Mouse (Mus musculus): ENCODE results near the gene Atg4d. TPM values are rescaled to one million over a fixed set of nuclear protein-coding genes. Genes with fewer than 3 reads are reported as not detected.

Gene Atg4d
- total and polyA plus RNA-seq, 3 experiments = 9.1 to 14.9 (median 14.5) TPM

GRCm38 (mm10) chr9:21223906-21224305, 41.2 kb upstream of the Atg4d start:
- Histone ChIP-seq H3K4me3 (ENCODE audit: low read depth, low read length) (no peak overlapping the region), H3K36me3 (replicated peaks) (peaks cover 16% of the 10 kb centered on the region), H3K27me3 (ENCODE audit: insufficient read depth, low read length) (peaks cover 3% of the 10 kb centered on the region; the same call in 1 of the 2 replicates), H3K4me1 (ENCODE audit: insufficient read depth, low read depth, low read length) (peaks cover 46% of the 10 kb centered on the region), H3K9me3 (replicated peaks) (peaks cover 4% of the 10 kb centered on the region; the same call in 1 of the 2 replicates)
- ATAC-seq (ENCODE audit: extremely low read depth, insufficient number of reproducible peaks, low FRiP score, poor library complexity, severe bottlenecking) (no peak), DNase-seq (ENCODE audit: low spot score) (no peak)
- TF ChIP-seq GATA2 (IDR thresholded peaks at IDR 0.05; ENCODE audit: borderline replicate concordance, low read depth, low read length) = no peak
- TF ChIP-seq CTCF (IDR thresholded peaks at IDR 0.05; ENCODE audit: low read depth, low read length) = no peak

GRCm38 (mm10) chr9:21224576-21225414, 40.3 kb upstream of the Atg4d start:
- DNase-seq (ENCODE audit: low spot score) = no peak

GRCm38 (mm10) chr9:21225415-21225758, 39.7 kb upstream of the Atg4d start:
- peaks cover 3% of the 10 kb centered on the region; the same call in 1 of the 2 replicates for H3K27me3 ChIP-seq (ENCODE audit: insufficient read depth, low read length)
- H3K9me3 ChIP-seq (replicated peaks) = peaks cover 4% of the 10 kb centered on the region; the same call in 1 of the 2 replicates
- peak overlapping the region; percentile 65 for H3K4me3 ChIP-seq (ENCODE audit: low read depth, low read length)
- TF ChIP-seq TAL1 (conservative IDR thresholded peaks at IDR 0.05; ENCODE audit: low read depth, low read length) (no peak), CTCF (IDR thresholded peaks at IDR 0.05; ENCODE audit: low read depth, low read length) (no peak), GATA2 (IDR thresholded peaks at IDR 0.05; ENCODE audit: borderline replicate concordance, low read depth, low read length) (no peak), GATA1 (IDR thresholded peaks at IDR 0.05; ENCODE audit: borderline replicate concordance, low read length) (no peak), POLR2AphosphoS5 (IDR thresholded peaks at IDR 0.05; ENCODE audit: insufficient replicate concordance, low read depth, low read length) (no peak)
- DNase-seq (ENCODE audit: low spot score) (no peak), ATAC-seq (ENCODE audit: extremely low read depth, insufficient number of reproducible peaks, low FRiP score, poor library complexity, severe bottlenecking) (no peak)
- H3K4me1 ChIP-seq (ENCODE audit: insufficient read depth, low read depth, low read length) = peaks cover 46% of the 10 kb centered on the region
- H3K36me3 ChIP-seq (replicated peaks) = peaks cover 31% of the 10 kb centered on the region

More at GRCm38 (mm10) chr9:21224576-21225414, 40.3 kb upstream of the Atg4d start:
- Histone ChIP-seq H3K4me3 (ENCODE audit: low read depth, low read length) (peak overlapping the region; percentile 65), H3K36me3 (replicated peaks) (peaks cover 25% of the 10 kb centered on the region), H3K9me3 (replicated peaks) (peaks cover 4% of the 10 kb centered on the region; the same call in 1 of the 2 replicates), H3K4me1 (ENCODE audit: insufficient read depth, low read depth, low read length) (peaks cover 46% of the 10 kb centered on the region), H3K27me3 (ENCODE audit: insufficient read depth, low read length) (peaks cover 3% of the 10 kb centered on the region; the same call in 1 of the 2 replicates)
- TF ChIP-seq CTCF (IDR thresholded peaks at IDR 0.05; ENCODE audit: low read depth, low read length) (no peak), POLR2AphosphoS5 (IDR thresholded peaks at IDR 0.05; ENCODE audit: insufficient replicate concordance, low read depth, low read length) (no peak), GATA2 (IDR thresholded peaks at IDR 0.05; ENCODE audit: borderline replicate concordance, low read depth, low read length) (no peak), TAL1 (conservative IDR thresholded peaks at IDR 0.05; ENCODE audit: low read depth, low read length) (no peak), GATA1 (IDR thresholded peaks at IDR 0.05; ENCODE audit: borderline replicate concordance, low read length) (no peak)
- ATAC-seq (ENCODE audit: extremely low read depth, insufficient number of reproducible peaks, low FRiP score, poor library complexity, severe bottlenecking) = no peak

GRCm38 (mm10) chr9:21227342-21227741, 37.8 kb upstream of the Atg4d start:
- Histone ChIP-seq H3K9me3 (replicated peaks) (peaks cover 4% of the 10 kb centered on the region; the same call in 1 of the 2 replicates), H3K27me3 (ENCODE audit: insufficient read depth, low read length) (peaks cover 3% of the 10 kb centered on the region; the same call in 1 of the 2 replicates), H3K4me1 (ENCODE audit: insufficient read depth, low read depth, low read length) (peaks cover 42% of the 10 kb centered on the region), H3K4me3 (ENCODE audit: low read depth, low read length) (peak overlapping the region; percentile 51; the same call in 1 of the 2 replicates), H3K36me3 (replicated peaks) (peaks cover 51% of the 10 kb centered on the region)
- TF ChIP-seq CTCF (IDR thresholded peaks at IDR 0.05; ENCODE audit: low read depth, low read length) (no peak), GATA2 (IDR thresholded peaks at IDR 0.05; ENCODE audit: borderline replicate concordance, low read depth, low read length) (no peak), TAL1 (conservative IDR thresholded peaks at IDR 0.05; ENCODE audit: low read depth, low read length) (no peak), GATA1 (IDR thresholded peaks at IDR 0.05; ENCODE audit: borderline replicate concordance, low read length) (no peak), POLR2AphosphoS5 (IDR thresholded peaks at IDR 0.05; ENCODE audit: insufficient replicate concordance, low read depth, low read length) (no peak)
- ATAC-seq (ENCODE audit: extremely low read depth, insufficient number of reproducible peaks, low FRiP score, poor library complexity, severe bottlenecking) (no peak), DNase-seq (ENCODE audit: low spot score) (no peak)

- Histone ChIP-seq H3K36me3 (replicated peaks) (peaks cover 90% of the 10 kb centered on the region), H3K27me3 (ENCODE audit: insufficient read depth, low read length) (no peaks in the 10 kb centered on the region; the same call in 1 of the 2 replicates), H3K4me1 (ENCODE audit: insufficient read depth, low read depth, low read length) (peaks cover 47% of the 10 kb centered on the region), H3K9me3 (replicated peaks) (no peaks in the 10 kb centered on the region), H3K4me3 (ENCODE audit: low read depth, low read length) (no peak overlapping the region)
- no peak for TF ChIP-seq CTCF (IDR thresholded peaks at IDR 0.05; ENCODE audit: low read depth, low read length)
- no peak for TF ChIP-seq POLR2AphosphoS5 (IDR thresholded peaks at IDR 0.05; ENCODE audit: insufficient replicate concordance, low read depth, low read length)
- no peak for TF ChIP-seq GATA1 (IDR thresholded peaks at IDR 0.05; ENCODE audit: borderline replicate concordance, low read length)
- TF ChIP-seq GATA2 (IDR thresholded peaks at IDR 0.05; ENCODE audit: borderline replicate concordance, low read depth, low read length) = no peak
- TF ChIP-seq TAL1 (conservative IDR thresholded peaks at IDR 0.05; ENCODE audit: low read depth, low read length) = no peak
- ATAC-seq (ENCODE audit: extremely low read depth, insufficient number of reproducible peaks, low FRiP score, poor library complexity, severe bottlenecking) (no peak), DNase-seq (ENCODE audit: low spot score) (no peak)
Measured at GRCm38 (mm10) chr9:21231551-21231950, 33.5 kb upstream of the Atg4d start.

- Histone ChIP-seq H3K36me3 (replicated peaks) (peaks cover 91% of the 10 kb centered on the region), H3K4me3 (ENCODE audit: low read depth, low read length) (no peak overlapping the region), H3K27me3 (ENCODE audit: insufficient read depth, low read length) (no peaks in the 10 kb centered on the region), H3K4me1 (ENCODE audit: insufficient read depth, low read depth, low read length) (peaks cover 49% of the 10 kb centered on the region), H3K9me3 (replicated peaks) (no peaks in the 10 kb centered on the region)
- TF ChIP-seq GATA2 (IDR thresholded peaks at IDR 0.05; ENCODE audit: borderline replicate concordance, low read depth, low read length) (no peak), TAL1 (conservative IDR thresholded peaks at IDR 0.05; ENCODE audit: low read depth, low read length) (no peak), CTCF (IDR thresholded peaks at IDR 0.05; ENCODE audit: low read depth, low read length) (no peak)
- ATAC-seq (ENCODE audit: extremely low read depth, insufficient number of reproducible peaks, low FRiP score, poor library complexity, severe bottlenecking) (no peak), DNase-seq (ENCODE audit: low spot score) (no peak)
Measured at GRCm38 (mm10) chr9:21232867-21233266, 32.2 kb upstream of the Atg4d start.
